Mouse (Mus musculus) limb, embryonic 12.5 days (tissue): ENCODE measurements around the gene Gstt4. TPM values are rescaled to one million over a fixed set of nuclear protein-coding genes. Genes with fewer than 3 reads are reported as not detected.
A peak's percentile ranks its signal among the peaks of the same experiment; 100 is the strongest.
"Not testable (repeated sequence)": the region's sequence is repeated elsewhere in the genome, so short reads cannot be mapped to it uniquely, and the experiment has no call there.

Experiments used
- ATAC-seq: fragments of 200-750 bp; cut with Nextera tagmentation; 2 replicates; pipeline ENCODE4 v1.8.0; 2017; ENCODE audit warnings: low read depth, moderate TSS enrichment; ENCODE audit not compliant: insufficient number of reproducible peaks, insufficient read depth, low FRiP score, low TSS enrichment
- H3K27ac ChIP-seq: fragments of 300-500 bp; sonication (generic); 2 replicates; pipeline ENCODE4 v1.5.1; 2016; ENCODE audit warnings: mild to moderate bottlenecking, moderate library complexity
- H3K27me3 ChIP-seq: fragments of 300-500 bp; sonication (generic); 2 replicates; pipeline ENCODE4 v1.6.1; 2016; ENCODE audit warnings: mild to moderate bottlenecking, moderate library complexity
- H3K36me3 ChIP-seq: fragments of 300-500 bp; sonication (generic); 2 replicates; pipeline ENCODE4 v1.6.1; 2016; ENCODE audit warnings: mild to moderate bottlenecking, moderate library complexity
- H3K4me1 ChIP-seq: fragments of 300-500 bp; sonication (generic); replicated peaks from 2 replicates; pipeline ENCODE4 v1.6.1; 2016
- H3K4me2 ChIP-seq: fragments of 300-500 bp; sonication (generic); 2 replicates; pipeline ENCODE4 v1.6.1; 2016; ENCODE audit warnings: mild to moderate bottlenecking, moderate library complexity
- H3K4me3 ChIP-seq: fragments of 300-500 bp; sonication (generic); replicated peaks from 2 replicates; pipeline ENCODE4 v1.5.1; 2016; ENCODE audit warnings: mild to moderate bottlenecking
- H3K9ac ChIP-seq: fragments of 300-500 bp; sonication (generic); replicated peaks from 2 replicates; pipeline ENCODE4 v1.6.1; 2016; ENCODE audit warnings: mild to moderate bottlenecking, moderate library complexity
- H3K9me3 ChIP-seq: fragments of 300-500 bp; sonication (generic); 2 replicates; pipeline ENCODE4 v1.6.1; 2016; ENCODE audit warnings: mild to moderate bottlenecking, moderate library complexity
- WGBS: fragments of 180-500 bp; shearing (Covaris S2); methylation state at CpG from one replicate; pipeline ENCODE4 v1.1.7; 2016; 5-methylcytosine and 5-hydroxymethylcytosine counted together
- polyA plus RNA-seq: library from polyadenylated mRNA; unstranded; fragments of >200 nt; fragmentation: Nextera tagmentation; extraction: Ambion mirVana; gene quantifications from 2 replicates; pipeline ENCODE4 v1.2.1, GENCODE M21; 2016

The Gstt4 gene
- polyA plus RNA-seq, 1 experiment from 2014 or later = not detected

DNA sequence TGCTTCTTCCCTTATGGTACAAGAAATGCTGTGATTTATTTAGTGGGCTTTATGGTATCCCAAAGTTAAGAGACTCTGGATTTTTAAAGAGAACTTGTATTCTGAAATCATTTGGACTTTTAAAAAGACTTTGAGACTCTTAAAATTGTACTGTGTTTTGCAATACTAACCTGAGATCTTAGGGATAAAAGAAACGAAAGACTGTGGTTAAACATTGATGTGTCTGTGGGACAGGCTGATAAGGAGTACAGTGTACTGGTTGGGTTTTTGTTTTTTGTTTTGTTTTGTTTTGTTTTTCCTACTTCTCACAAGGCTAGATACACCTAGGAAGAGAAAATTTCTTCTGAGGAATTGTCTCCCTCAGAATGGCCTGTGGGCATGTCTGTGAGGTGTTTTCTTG is 36.9 kb downstream of the Gstt4 start:
- H3K4me2 ChIP-seq = no peak overlapping the region
- 76% methylated on average over 1 of the region's 1 CpGs for WGBS

GRCm38 (mm10) chr10:75780769-75781578 is 41.4 kb downstream of the Gstt4 start, which contains the start of the genes Gm20441 and Gstt3:
Gene Gm20441 (minus strand): TSS chr10:75780954.
Gene Gstt3 (minus strand): TSS chr10:75781414.
- Histone ChIP-seq H3K27me3 (peaks cover 19% of the 10 kb centered on the region; the same call in 1 of the 2 replicates), H3K4me2 (peak within 1 kb of the TSS; percentile 80), H3K4me3 (peak within 1 kb of the TSS; percentile 48), H3K36me3 (no peaks in the 10 kb centered on the region), H3K9ac (peak within 1 kb of the TSS; percentile 51), H3K9me3 (no peaks in the 10 kb centered on the region), H3K27ac (no peak within 1 kb of the TSS), H3K4me1 (peaks cover 11% of the 10 kb centered on the region)
- WGBS = 1% methylated on average over 28 of the region's 28 CpGs
- peak; percentile 70 for ATAC-seq

More for the DNA sequence above, 36.9 kb downstream of the Gstt4 start:
- no peak overlapping the region for H3K27ac ChIP-seq
- no peaks in the 10 kb centered on the region for H3K36me3 ChIP-seq
- no peaks in the 10 kb centered on the region for H3K9me3 ChIP-seq
- no peak overlapping the region for H3K4me3 ChIP-seq
- H3K9ac ChIP-seq = no peak overlapping the region
- H3K27me3 ChIP-seq = no peaks in the 10 kb centered on the region
- no peaks in the 10 kb centered on the region for H3K4me1 ChIP-seq
- ATAC-seq = no peak

DNA sequence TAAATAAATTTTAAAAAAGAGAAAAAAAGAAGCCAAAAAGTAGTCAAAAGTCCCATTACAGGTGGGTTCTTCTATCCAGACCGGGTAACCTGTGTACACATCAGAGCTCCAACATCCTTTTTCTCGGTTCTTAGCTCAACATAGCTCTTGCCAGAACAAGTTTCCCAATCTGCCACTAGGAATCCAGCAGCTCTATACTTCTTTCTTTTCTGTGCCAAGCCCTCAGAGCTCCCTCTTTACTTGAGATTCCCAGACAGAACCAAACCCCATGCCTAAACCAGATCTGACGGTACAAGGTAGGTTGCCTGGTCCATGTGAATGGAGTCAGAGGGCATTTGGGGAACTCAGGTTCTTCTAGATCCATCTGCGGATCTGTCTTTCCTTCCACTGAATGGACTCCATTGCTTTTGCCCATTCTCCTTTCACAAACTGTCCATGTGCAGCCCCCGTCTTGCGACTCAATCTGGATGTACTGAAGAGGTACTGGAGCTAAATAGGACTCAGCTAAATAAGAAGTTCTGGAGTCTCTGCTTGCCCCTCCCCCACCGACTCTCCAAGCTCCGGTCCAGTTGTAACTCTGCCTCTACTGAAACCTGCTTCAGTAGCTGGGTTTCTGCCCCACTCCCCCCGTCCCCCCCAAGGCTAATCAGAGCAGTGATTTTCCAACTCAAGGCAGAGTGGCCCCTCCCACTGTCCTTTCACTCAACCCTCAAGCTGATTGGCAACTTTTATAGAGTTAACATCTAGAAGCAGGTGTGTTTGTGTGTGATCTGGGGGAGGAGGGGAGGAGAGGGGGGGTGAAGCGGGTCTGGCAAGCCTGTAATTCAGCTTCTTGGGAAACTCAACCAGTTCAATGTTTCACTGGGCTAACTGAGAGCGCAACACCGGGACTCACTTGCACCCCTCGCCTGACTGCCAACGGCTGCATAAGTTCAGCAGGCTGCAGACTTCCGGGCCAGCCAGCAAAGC is 42.9 kb downstream of the Gstt4 start:
- no peaks in the 10 kb centered on the region for H3K36me3 ChIP-seq
- peak overlapping the region; percentile 80 for H3K4me2 ChIP-seq
- H3K9ac ChIP-seq = no peak overlapping the region
- peaks cover 11% of the 10 kb centered on the region for H3K4me1 ChIP-seq
- WGBS = 32% methylated on average over 15 of the region's 15 CpGs
- H3K4me3 ChIP-seq = peak overlapping the region; percentile 48
- H3K27ac ChIP-seq = no peak overlapping the region
- peaks cover 19% of the 10 kb centered on the region; the same call in 1 of the 2 replicates for H3K27me3 ChIP-seq
- no peak; the same call in 1 of the 2 replicates for ATAC-seq
- H3K9me3 ChIP-seq = no peaks in the 10 kb centered on the region

- Histone ChIP-seq H3K9me3 (no peaks in the 10 kb centered on the region), H3K4me3 (no peak overlapping the region), H3K36me3 (no peaks in the 10 kb centered on the region), H3K4me1 (peaks cover 11% of the 10 kb centered on the region), H3K27ac (no peak overlapping the region), H3K4me2 (no peak overlapping the region), H3K27me3 (peaks cover 19% of the 10 kb centered on the region; the same call in 1 of the 2 replicates), H3K9ac (no peak overlapping the region)
- 73% methylated on average over 2 of the region's 2 CpGs for WGBS
- ATAC-seq = no peak
Measured at GRCm38 (mm10) chr10:75777885-75778284, 44.5 kb downstream of the Gstt4 start.

DNA sequence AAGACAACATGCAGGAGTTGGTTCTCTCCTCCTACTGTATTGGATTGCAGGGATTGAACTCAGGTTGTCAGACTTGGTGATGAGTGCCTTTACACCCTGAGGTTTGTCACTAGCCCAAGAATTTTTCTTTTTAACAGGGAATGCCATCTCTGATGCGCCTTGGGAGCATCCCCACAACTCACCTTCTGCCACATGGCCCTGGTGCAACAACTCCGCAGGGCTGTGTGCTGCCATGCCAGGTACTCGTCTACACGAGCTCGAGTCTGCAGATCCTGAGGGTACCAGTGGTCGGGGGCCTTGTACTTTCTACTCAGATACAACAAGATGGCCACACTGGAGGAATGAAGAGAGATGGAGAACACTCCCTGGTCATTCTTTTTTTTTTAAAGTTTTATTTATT is 45.8 kb downstream of the Gstt4 start:
- Histone ChIP-seq H3K9me3 (no peaks in the 10 kb centered on the region), H3K4me3 (no peak overlapping the region), H3K9ac (no peak overlapping the region), H3K27me3 (peaks cover 19% of the 10 kb centered on the region; the same call in 1 of the 2 replicates), H3K27ac (no peak overlapping the region), H3K4me2 (no peak overlapping the region), H3K36me3 (no peaks in the 10 kb centered on the region; the same call in 1 of the 2 replicates), H3K4me1 (peaks cover 18% of the 10 kb centered on the region)
- 81% methylated on average over 6 of the region's 6 CpGs for WGBS
- ATAC-seq = no peak

DNA sequence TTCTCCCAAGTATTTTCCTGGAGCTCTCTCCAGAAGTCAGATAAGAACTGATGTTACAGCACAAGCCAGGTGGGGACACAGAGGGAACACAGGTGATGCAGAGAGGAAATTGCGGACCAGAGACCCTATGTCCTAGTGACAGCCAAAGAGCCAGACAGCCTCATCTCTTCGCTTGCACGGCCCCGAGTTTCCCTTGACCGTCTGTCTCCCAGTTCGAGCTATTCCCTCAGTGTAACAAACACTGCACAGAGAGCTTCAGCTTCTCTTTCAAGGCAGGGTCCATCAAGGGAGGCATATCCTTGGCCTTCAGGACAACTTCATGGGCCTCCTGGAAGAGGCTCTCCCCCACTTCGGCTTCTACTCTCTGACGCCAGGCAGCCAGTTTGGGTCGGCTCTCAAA is 47.8 kb downstream of the Gstt4 start:
- Histone ChIP-seq H3K9me3 (no peaks in the 10 kb centered on the region), H3K27ac (no peak overlapping the region), H3K9ac (no peak overlapping the region), H3K4me1 (peaks cover 11% of the 10 kb centered on the region), H3K27me3 (peaks cover 13% of the 10 kb centered on the region; the same call in 1 of the 2 replicates), H3K4me3 (no peak overlapping the region), H3K36me3 (no peaks in the 10 kb centered on the region; the same call in 1 of the 2 replicates), H3K4me2 (no peak overlapping the region)
- WGBS = 88% methylated on average over 9 of the region's 9 CpGs
- ATAC-seq = no peak

DNA sequence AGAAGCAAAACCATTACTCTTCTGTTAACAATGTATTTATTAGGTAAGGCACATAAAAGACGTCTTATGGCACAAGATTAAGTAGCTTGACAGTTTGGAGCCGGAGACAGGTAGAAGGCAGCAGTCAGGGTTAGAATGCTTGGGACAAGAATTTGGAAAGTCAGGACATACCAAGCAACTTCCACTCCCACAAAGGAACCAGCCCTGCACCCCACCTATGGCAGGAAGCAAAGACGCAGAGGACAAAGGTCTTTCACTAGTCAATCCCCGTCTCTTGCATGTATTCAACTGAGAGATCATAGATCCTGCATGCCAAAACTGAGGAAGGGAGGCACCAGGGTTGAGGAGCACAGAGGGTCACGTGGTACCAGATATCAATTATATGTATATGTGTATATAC is 48.2 kb downstream of the Gstt4 start:
- Histone ChIP-seq H3K9me3 (no peaks in the 10 kb centered on the region), H3K27ac (no peak overlapping the region), H3K4me1 (peaks cover 7% of the 10 kb centered on the region; the same call in 1 of the 2 replicates), H3K9ac (no peak overlapping the region), H3K4me3 (no peak overlapping the region), H3K27me3 (peaks cover 12% of the 10 kb centered on the region; the same call in 1 of the 2 replicates), H3K4me2 (no peak overlapping the region), H3K36me3 (no peaks in the 10 kb centered on the region; the same call in 1 of the 2 replicates)
- 88% methylated on average over 5 of the region's 5 CpGs for WGBS
- no peak for ATAC-seq

DNA sequence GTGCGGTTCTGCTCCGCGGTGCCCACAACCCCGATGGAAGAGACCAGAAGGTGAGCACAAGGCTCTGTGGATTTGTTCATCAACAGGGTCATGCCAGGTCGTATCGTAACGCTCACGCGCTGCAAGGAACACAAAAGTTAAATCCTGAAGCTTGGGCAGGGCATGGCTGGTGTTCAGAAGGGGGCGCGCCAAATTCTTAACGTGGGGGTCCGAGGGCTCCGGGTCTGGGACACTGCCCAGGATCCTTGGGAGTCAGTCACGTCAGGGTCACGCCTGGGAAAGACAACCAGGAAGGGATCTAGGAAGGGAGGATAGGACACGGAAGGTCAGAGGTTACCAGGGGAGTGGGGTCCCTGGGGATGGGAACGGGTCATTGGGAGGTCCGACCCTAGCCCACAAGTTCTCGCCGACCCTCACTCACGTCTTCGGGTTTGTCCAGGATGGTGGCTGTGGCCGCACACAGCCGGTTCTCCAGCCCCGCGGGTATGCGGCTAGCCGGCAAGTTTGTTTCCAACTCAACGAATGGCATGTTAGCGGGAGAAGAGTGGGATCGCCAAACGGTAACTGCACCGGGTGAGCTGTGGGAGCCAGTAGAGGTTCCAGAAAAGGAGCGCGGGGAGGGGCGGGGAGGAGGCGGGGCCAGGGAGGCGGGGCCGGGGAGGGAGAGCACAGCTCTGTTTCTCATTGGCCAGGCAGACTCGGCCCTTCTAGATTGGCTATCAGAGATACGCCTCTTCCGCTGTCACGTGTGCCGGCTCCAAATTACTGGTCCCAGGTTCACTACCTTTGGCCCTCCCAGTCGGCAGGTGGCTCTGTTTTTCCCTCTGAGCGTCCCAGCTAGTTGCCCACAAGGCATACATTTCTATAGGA is 49.3 kb downstream of the Gstt4 start, which contains the start of gene Ddt:
TSS of gene Ddt (minus strand) at position 620 of the 870 bp plus-strand sequence.
- H3K4me3 ChIP-seq = peak within 1 kb of the TSS; percentile 61
- no peaks in the 10 kb centered on the region; the same call in 1 of the 2 replicates for H3K36me3 ChIP-seq
- no peaks in the 10 kb centered on the region for H3K9me3 ChIP-seq
- H3K27me3 ChIP-seq = peaks cover 12% of the 10 kb centered on the region; the same call in 1 of the 2 replicates
- 0 out of 2 replicates have a peak within 1 kb of the TSS, but pooled peaks have one; percentile 14 for H3K27ac ChIP-seq
- peaks cover 7% of the 10 kb centered on the region; the same call in 1 of the 2 replicates for H3K4me1 ChIP-seq
- H3K9ac ChIP-seq = peak within 1 kb of the TSS; percentile 70
- H3K4me2 ChIP-seq = peak within 1 kb of the TSS; percentile 85
- WGBS = under 1% methylated on average over 47 of the region's 47 CpGs
- ATAC-seq = peak; percentile 92

- peaks cover 17% of the 10 kb centered on the region for H3K4me1 ChIP-seq
- 40% methylated on average over 5 of the region's 5 CpGs for WGBS
- not testable (repeated sequence) for ATAC-seq, H3K4me3 ChIP-seq, H3K27ac ChIP-seq, H3K4me2 ChIP-seq, H3K9ac ChIP-seq, H3K36me3 ChIP-seq, H3K27me3 ChIP-seq, H3K9me3 ChIP-seq
Measured at GRCm38 (mm10) chr10:75767756-75768155, 54.6 kb downstream of the Gstt4 start.

GRCm38 (mm10) chr10:75766856-75767255 is 55.5 kb downstream of the Gstt4 start:
- H3K4me3 ChIP-seq = no peak overlapping the region
- no peaks in the 10 kb centered on the region for H3K9me3 ChIP-seq
- ATAC-seq = no peak
- H3K27ac ChIP-seq = no peak overlapping the region
- H3K27me3 ChIP-seq = no peaks in the 10 kb centered on the region
- H3K4me2 ChIP-seq = no peak overlapping the region
- 86% methylated on average over 6 of the region's 6 CpGs for WGBS
- H3K9ac ChIP-seq = no peak overlapping the region
- no peaks in the 10 kb centered on the region; the same call in 1 of the 2 replicates for H3K36me3 ChIP-seq
- H3K4me1 ChIP-seq = peaks cover 13% of the 10 kb centered on the region
